Mouse (Mus musculus): ENCODE data around the gene Xylt1.

Xylt1 gene

GRCm38 (mm10) chr7:117475106-117475505 lies 94.3 kb downstream of the Xylt1 start:
- DNase-seq (ENCODE audit: extremely low read depth, low read depth, low spot score) = no peak

- DNase-seq (ENCODE audit: extremely low read depth, low read depth, low spot score) = no peak
These were observed 98.2 kb downstream of the Xylt1 start for GRCm38 (mm10) chr7:117478937-117479336.

- DNase-seq (ENCODE audit: extremely low read depth, low read depth, low spot score) = no peak
These were observed 100.1 kb downstream of the Xylt1 start for GRCm38 (mm10) chr7:117480831-117481230.

GRCm38 (mm10) chr7:117481404-117481803 lies 100.6 kb downstream of the Xylt1 start:
- no peak for DNase-seq (ENCODE audit: extremely low read depth, low read depth, low spot score)

- no peak for DNase-seq (ENCODE audit: extremely low read depth, low read depth, low spot score)
These were observed 101.9 kb downstream of the Xylt1 start for GRCm38 (mm10) chr7:117482701-117483100.

- DNase-seq (ENCODE audit: extremely low read depth, low read depth, low spot score) = no peak
These were observed 103.8 kb downstream of the Xylt1 start for GRCm38 (mm10) chr7:117484589-117484988.

- DNase-seq (ENCODE audit: extremely low read depth, low read depth, low spot score) = no peak
These were observed 104.3 kb downstream of the Xylt1 start for GRCm38 (mm10) chr7:117484989-117485536.

GRCm38 (mm10) chr7:117486425-117487172 lies 105.8 kb downstream of the Xylt1 start:
- DNase-seq (ENCODE audit: extremely low read depth, low read depth, low spot score) = no peak

GRCm38 (mm10) chr7:117487173-117487490 lies 106.4 kb downstream of the Xylt1 start:
- DNase-seq (ENCODE audit: extremely low read depth, low read depth, low spot score) = no peak

- no peak for DNase-seq (ENCODE audit: extremely low read depth, low read depth, low spot score)
These were observed 109.2 kb downstream of the Xylt1 start for GRCm38 (mm10) chr7:117489973-117490372.

GRCm38 (mm10) chr7:117490500-117491205 lies 109.9 kb downstream of the Xylt1 start:
- DNase-seq (ENCODE audit: extremely low read depth, low read depth, low spot score) = no peak

GRCm38 (mm10) chr7:117491495-117491894 lies 110.7 kb downstream of the Xylt1 start:
- DNase-seq (ENCODE audit: extremely low read depth, low read depth, low spot score) = no peak

GRCm38 (mm10) chr7:117494210-117494609 lies 113.4 kb downstream of the Xylt1 start:
- DNase-seq (ENCODE audit: extremely low read depth, low read depth, low spot score) = no peak

- no peak for DNase-seq (ENCODE audit: extremely low read depth, low read depth, low spot score)
These were observed 114.0 kb downstream of the Xylt1 start for GRCm38 (mm10) chr7:117494618-117495310.

GRCm38 (mm10) chr7:117495751-117496150 lies 115.0 kb downstream of the Xylt1 start:
- no peak for DNase-seq (ENCODE audit: extremely low read depth, low read depth, low spot score)

GRCm38 (mm10) chr7:117498173-117498572 lies 117.4 kb downstream of the Xylt1 start:
- no peak for DNase-seq (ENCODE audit: extremely low read depth, low read depth, low spot score)

GRCm38 (mm10) chr7:117501355-117502181 lies 120.8 kb downstream of the Xylt1 start:
- DNase-seq (ENCODE audit: extremely low read depth, low read depth, low spot score) = no peak

GRCm38 (mm10) chr7:117502415-117502814 lies 121.6 kb downstream of the Xylt1 start:
- no peak for DNase-seq (ENCODE audit: extremely low read depth, low read depth, low spot score)

- DNase-seq (ENCODE audit: extremely low read depth, low read depth, low spot score) = no peak
These were observed 122.9 kb downstream of the Xylt1 start for GRCm38 (mm10) chr7:117503714-117504113.

GRCm38 (mm10) chr7:117505791-117506190 lies 125.0 kb downstream of the Xylt1 start:
- DNase-seq (ENCODE audit: extremely low read depth, low read depth, low spot score) = no peak

GRCm38 (mm10) chr7:117507351-117507750 lies 126.6 kb downstream of the Xylt1 start:
- DNase-seq (ENCODE audit: extremely low read depth, low read depth, low spot score) = no peak

Measured in fat pad, adult 2 months (tissue).